Mouse (Mus musculus): ENCODE data around the gene Prdx1.
"Not testable (repeated sequence)": the region's sequence is repeated elsewhere in the genome, so short reads cannot be mapped to it uniquely, and the experiment has no call there.

Prdx1 gene

DNA sequence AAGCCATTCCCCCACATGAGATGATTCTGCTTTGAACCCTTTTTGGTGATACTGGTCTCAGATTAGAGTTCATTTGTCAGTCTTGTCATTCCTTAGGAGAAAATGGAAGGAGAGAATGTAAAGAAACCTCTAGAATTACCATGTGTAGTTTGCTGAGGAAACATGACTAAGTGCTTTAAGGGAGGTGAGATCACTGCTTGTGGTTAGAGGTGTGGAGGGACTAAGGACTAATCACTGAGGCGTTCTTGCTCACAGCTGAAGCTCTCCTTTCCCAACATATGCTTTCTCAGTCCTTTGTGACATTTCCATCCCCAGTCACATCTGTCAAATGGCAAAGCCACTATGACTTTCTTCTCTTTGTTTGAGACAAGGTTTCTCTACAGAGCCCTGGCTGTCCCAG lies 7.5 kb upstream of the Prdx1 start:
- DNase-seq (ENCODE audit: low spot score in 2 of 2) = no peak

DNA sequence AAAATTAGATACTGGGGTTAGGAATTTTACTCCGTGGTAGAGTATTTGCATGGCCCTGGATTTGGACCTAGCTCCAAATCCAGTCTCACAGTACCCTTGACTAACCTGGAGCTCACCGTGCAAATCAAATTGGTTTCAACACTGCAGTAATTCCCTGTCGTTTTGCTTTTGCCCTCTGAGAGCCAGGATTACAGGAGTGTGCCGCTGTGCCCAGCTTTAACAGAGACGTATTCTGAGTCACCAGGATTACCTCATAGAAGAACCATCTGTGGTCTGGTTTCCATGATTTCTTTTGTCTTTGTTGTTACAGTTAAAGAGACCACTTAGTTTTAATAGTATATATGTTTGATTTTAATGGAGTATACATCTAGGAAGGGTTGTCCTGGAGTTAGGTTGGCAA lies 6.2 kb upstream of the Prdx1 start:
- no peak for DNase-seq (ENCODE audit: low spot score in 2 of 2)

DNA sequence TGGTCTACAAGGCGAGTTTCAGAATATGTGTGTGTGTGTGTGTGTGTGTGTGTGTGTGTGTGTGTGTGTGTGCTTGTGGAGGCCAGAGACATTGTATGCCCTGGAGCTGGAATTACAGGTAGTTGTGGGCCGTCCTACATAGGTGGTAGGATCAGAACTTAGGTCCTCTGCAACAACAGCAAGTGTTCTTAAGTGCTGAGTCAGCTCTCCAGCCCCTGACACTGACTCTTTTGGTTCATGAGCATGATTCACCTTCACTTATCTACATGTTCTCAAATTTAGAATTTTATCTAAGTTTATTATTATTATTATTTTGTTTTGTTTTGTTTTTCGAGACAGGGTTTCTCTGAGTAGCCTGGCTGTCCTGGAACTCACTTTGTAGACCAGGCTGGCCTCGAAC lies 4.8 kb upstream of the Prdx1 start:
- DNase-seq (ENCODE audit: low spot score in 2 of 2) = not testable (repeated sequence)

DNA sequence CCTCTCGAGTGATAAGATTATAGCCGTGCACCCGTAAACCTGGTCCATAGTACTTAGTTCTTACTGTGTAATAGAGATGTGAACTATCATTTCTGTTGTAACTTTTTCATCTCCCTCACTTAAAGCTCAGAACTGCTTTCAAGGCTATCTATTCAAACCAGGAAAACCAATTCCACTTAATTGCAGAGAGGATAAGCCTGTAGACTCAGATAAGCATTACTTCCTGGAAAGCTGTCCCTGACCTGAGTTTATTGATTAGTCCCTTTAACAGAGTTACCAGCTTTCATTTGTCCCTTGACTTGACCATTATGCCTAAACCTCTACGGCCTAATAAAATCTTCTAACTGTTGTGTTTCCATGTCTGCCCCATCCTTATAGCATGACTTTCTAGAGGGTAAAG lies 1.4 kb upstream of the Prdx1 start:
- no peak for DNase-seq (ENCODE audit: low spot score in 2 of 2)

DNA sequence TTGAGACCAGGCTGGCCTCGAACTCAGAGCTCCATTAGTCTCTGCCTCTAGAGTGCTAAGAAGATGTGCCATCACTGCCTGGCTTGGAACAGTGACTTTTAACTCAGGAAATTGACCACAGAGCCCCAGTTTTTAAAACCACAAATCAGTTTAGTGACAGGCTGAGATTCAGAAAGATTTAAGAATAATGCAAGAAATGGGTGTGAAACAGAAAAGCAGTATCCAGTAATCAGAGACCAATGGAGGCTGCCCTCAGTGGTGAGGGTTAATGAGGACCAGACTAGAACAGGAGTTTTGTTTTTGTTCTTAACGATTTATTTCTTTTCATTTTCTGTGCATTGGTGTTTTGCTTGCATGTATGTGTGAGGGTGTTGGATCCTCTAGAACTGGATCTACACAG lies 679 bp upstream of the Prdx1 start:
- no peak for DNase-seq (ENCODE audit: low spot score in 2 of 2)

DNA sequence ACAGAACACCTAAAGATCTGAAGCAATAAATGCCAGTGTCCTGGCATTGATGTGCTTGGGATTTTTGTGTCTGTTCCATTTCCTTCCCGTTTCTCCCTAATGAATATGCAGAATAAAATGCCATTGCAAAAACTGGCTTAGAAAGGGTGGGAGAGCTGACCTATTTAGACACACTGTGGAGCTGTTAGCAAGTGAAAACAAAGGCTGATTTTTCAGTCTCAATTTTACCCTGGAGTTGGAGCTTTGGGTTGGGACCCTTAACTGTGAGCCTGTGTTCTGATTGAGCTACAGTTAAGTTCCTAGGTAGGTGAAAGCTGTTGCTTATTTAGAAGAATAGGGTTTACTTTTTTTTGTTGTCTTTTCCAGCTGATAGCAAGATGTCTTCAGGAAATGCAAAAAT lies 1.7 kb downstream of the Prdx1 start:
- DNase-seq (ENCODE audit: low spot score in 2 of 2) = no peak

DNA sequence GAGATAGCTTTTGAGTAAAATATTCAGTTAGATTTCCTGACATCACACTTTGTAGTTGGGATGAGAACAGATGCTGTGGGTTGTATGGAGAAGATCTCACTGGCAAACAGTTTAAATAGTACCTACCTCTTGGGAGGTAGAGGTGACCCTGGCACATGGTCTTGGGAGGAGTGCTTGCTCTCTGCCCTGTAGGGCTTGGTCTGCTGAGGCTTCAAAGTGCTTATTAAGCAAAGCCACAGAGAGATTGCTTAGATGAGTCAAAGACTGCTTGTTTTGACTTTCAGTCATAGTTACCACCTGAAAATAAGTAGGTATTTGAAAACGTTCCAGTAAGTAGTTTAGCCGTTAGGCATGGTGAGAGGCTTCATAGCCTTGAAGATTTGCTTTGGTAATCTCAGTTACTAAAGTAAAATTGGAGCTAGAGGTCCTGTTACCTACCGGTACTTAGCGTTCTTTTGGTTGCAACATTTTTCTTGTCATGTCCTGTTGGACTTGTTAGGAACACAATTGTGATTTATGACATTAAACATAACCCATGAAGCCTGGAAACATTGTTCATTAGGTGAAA lies 4.0 kb downstream of the Prdx1 start:
- no peak for DNase-seq (ENCODE audit: low spot score in 2 of 2)

DNA sequence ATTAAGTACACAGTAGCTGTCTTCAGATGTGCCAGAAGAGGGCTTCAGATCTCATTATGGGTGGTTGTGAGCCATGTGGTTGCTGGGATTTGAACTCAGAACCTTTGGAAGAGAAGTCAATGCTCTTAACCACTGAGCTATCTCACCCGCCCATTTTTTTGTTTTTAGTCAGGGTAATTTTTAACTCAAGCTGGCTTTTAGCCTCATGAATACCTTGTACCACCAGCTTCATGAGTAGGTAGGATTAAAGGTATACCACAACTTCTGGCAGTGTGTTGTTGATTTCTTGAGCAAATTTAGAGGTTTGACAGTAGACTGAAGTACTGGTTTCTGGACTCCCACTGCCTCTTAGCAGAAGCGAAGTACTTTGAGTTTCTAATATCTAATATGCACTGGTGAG lies 6.8 kb downstream of the Prdx1 start:
- DNase-seq (ENCODE audit: low spot score in 2 of 2) = no peak

DNA sequence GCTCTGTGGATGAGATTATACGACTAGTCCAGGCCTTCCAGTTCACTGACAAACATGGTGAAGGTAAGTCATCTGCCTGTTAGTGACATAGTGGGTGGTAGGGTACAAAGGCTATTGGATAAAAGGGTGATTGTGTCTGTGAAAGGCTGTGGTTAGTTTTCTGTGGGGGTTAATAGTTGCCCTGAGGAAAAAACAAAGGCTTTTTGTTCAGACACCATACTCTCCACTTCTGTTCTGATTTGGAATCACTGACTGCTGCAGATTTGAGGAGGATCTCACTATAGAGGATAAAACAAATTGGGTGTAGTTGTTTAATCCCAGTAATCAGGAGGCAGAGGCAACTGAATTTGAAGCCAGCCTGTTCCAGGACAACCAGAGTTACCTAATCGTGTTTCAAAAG lies 8.4 kb downstream of the Prdx1 start:
- DNase-seq (ENCODE audit: low spot score in 2 of 2) = no peak

DNA sequence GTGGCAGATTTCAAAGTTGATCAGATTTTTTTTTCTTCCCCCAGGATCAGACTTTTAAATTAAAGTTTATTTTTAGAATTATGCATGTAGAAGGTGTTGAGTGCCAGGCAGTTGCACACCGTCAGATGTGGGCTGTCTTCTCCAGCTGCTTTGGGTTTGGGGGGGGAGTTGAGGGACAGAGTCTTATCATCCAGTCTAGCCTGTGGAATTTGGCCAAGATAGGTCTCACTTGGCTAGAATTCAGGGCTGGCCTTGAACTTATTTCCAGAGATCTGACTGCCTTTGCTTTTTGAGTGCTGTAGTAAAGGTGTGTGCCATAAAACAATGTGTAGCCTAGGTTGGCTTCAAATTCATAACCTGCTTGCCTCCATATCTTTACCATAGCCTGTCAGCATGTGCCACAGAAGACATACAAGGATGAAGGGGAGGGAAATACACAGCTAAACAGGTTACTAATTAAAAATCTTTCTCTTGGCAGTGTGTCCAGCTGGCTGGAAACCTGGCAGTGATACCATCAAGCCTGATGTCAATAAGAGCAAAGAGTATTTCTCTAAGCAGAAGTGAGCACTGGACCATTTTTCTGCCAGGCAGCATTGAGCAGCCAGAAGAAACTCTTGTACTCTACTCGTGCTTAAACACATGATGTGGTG lies 13.5 kb downstream of the Prdx1 start:
- DNase-seq (ENCODE audit: low spot score in 2 of 2) = no peak

DNA sequence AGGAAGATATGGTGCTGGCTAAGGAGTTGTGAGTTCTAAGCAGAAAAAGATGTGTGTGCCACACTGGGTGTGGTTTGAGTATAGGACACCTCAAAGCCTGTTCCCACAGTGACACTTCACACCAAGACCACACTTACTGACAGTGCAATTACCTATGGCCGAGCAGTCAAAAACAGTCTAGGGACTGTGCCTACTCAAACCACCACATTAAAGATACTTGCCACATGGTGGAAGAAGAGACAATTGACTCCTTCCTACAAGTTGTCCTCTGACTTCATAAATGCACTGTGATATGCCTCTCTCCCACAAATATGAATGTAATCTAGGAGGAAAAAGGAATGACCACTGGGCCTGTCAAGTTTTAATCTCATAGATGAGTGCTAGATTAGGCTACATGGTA lies 15.6 kb downstream of the Prdx1 start:
- no peak for DNase-seq (ENCODE audit: low spot score in 2 of 2)

DNA sequence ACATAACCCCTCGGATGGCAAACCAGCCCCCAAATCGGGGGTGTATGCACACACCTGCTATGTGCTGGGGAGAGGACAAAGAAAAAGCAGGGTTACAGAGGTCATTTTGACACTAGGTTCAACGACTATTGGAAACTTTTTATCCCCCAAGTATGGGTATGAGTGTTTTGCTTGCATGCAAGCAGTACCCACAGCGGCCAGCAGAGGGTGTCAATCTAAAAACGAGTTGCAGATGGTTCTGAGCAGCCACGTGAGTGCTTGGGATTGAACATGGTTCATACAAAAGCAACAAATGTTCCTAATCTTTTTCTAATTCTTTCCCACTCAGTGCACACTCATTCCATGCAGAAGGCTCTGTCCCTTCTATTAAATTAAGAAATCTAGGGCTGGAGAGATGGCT lies 18.5 kb downstream of the Prdx1 start:
- DNase-seq (ENCODE audit: low spot score in 2 of 2) = peak; percentile 23 to 52

DNA sequence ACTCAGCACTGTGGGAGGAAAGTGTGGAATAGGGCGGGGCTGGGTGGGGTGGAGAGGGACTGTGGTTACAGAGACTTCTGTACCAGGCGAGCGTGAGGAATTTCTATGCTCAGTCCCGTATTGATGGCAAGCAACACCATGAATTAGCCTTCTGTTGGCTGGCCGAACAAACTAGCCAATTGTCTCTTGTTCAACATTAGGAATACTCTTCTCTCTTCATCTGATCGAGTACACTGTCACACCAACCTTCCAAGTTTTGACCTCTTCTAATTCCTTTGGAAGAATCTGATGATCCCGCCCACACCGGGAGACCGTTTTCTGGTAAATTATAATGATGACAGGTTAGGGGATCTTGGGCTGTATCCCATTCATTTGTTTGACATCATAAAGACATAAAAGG lies 22.3 kb downstream of the Prdx1 start:
- no peak for DNase-seq (ENCODE audit: low spot score in 2 of 2)

DNA sequence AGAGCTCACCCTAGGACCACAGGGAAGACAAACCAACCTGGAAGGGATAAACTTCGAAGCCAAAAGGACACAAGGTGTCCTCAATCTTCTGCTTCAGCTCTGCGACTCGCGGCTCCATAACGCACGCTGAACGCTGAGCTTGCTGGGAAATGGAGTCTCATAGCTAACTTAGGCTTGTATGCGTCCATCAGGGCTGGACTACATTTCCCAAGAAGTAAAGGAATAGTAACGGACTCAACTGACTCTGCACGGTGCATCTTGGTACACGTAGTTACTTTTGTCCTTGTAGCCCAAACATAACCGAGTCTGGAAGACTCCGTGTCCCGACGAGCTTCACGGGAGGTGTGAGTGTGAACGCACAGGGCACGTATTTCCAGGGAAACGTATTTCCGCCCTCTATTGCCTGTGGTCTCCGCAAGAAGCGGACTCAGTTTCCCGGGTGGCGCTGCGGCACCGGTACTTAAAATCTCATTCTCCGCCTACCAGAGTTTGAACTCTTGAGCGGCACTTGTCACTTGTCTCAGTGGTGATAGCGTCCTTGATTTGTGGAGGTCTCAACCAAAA lies 22.9 kb downstream of the Prdx1 start, which contains the start of the genes Mmachc and Ccdc163:
Mmachc (minus strand) TSS at position 206 of the 564 bp plus-strand sequence.
Ccdc163 (plus strand) TSS at position 309 of the 564 bp plus-strand sequence.
- peak; percentile 96 to 97 for DNase-seq (ENCODE audit: low spot score in 2 of 2)

DNA sequence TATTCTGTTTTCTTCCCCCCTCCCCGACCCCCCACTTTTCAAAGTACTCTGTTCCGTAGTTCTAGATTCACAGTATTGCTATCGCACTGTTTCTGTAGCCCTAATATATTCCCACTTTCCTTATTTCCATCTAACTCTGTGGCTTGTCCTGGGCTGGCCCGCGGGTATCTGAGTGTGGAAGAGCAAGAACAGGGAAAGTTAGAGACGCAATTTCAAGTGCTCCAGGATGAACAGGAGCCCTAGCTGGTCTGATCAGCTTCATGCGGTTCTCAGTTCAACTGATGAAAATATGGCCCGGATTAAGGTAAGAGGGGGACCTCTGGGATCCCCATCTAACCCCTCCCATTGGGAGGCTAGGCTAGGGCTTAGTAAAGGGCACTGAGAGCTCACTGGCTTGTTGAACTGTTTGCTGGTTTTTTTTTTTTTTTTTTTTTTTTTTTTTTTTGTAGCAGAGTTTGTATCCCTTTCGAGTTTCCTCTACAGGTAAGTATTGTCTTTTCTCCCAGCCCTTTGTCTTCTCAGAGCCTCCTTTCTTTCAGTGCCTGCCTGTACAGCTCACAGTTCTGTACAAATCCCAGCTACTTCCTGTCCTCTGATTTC lies 23.5 kb downstream of the Prdx1 start:
- DNase-seq (ENCODE audit: low spot score in 2 of 2) = no peak

DNA sequence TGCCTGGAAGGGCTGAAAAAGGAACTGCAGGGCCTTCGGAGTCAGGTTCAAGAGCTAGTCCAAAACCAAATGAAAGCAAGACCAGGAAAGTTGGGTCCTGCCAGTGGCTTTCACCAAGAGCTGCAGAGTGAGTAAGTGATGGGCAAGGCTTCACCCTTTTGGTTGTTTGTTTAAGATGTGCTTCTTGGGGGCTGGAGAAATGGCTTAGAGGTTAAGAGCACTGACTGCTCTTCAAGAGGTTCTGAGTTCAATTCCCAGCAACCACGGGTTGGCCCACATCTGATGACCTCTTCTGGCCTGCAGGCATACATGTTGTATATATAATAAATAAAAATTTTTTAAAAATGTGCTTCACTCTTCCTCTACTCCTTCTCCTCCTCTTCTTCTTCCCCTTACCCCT lies 24.8 kb downstream of the Prdx1 start:
- DNase-seq (ENCODE audit: low spot score in 2 of 2) = no peak

DNA sequence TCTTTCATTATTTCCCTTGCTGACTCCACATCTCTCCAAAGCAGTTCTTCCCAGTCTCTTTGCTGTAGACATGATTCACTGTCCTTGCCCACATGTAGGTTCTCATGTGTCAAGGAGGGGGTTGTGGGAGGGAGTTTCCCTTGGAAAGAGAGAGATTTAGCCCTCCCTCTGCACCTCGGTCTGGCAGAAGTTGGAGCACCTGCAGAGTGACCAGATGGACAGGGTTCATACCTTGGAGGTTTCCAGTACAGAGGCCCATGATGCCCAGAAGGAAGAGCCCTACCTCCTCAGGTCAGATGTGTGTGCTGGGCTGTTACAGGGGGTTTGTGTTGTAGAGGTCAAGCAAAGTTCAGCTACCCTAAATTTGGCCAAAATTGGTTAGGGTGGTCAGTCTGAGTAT lies 27.2 kb downstream of the Prdx1 start:
- DNase-seq (ENCODE audit: low spot score in 2 of 2) = no peak

DNA sequence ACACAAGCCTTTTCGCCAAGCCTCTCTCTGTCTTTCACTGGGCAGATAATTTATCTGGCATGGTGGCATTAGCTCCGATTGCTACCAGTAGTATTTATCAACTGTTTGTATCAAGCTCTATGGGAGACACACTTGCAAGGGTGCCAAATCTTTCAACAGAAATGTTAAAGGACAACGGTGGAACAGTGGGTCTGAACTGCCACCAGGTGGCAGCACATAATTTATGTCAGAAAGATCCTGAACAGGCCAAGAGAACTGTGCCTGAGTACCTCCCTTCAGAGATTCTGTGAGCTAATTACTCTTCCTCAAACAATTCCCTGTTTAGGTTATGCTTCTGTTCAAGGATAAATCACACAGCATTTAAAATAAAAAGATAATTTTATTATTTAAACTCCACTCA lies 34.1 kb downstream of the Prdx1 start:
- peak; percentile 49 to 65 for DNase-seq (ENCODE audit: low spot score in 2 of 2)

DNA sequence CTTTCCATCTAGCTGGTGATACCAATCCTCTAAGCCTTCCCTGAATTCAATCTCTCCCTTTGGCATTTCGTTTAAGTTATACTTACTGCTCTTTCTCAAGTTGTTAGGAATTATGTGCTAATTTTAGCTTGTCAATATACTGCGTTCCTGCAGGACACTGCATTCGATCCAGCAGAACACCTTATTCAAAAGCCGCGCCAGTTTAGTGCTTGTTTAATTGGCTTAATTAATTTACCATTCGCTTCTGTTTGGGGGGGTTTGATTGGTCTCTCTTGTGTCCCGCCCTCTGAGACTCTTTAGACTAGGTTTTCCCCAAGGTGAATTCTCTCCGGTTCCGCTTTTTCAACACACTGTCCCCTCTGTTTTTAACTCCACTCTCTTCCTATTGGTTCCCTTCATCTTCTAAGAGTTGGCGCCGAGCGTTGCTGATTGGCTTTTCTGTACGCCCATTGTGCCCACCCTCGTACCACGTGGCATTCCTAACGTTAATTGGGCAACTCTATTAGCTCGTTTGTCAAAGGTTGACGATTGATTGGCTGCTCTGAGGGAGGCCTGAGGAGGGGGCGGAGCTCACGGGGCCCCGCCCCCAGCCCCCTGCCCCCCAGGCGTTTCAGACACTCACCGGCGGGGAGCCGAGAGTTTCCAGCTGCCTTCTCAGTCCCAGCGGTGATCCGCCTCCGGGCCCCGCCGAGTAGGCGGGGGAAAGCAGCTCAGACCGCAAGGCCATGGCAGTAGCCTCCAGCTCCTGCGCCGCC lies 35.2 kb downstream of the Prdx1 start, which contains the start of gene Tesk2:
Tesk2 (plus strand) TSS at position 606 of the 755 bp plus-strand sequence.
- DNase-seq (ENCODE audit: low spot score in 2 of 2) = peak; percentile 95 to 97

DNA sequence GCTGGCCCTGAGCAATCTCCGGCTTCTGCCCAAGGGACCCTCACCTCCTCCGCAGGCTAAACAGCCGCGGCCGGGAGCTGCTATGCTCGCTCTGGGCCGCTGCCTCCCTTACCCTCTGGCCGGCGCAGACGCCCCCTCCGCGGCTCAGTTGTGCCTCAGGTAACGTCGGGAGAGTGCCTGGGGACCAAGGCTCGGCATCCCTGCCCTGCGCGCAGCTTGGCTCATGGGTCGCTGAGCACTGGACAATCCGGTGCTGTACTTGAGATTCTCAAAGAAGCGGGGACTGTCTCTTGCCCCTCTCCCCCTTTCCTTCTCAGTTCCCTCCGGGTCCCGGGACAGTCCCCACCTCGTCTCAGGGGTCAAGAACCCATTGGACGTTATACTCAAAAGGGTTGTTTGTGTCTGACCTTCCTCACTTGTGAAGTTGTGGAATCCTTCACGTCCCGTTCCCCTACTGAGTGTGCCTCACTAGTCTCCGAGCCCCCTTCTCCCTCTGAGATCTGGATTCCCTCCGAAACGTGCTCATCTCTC lies 35.8 kb downstream of the Prdx1 start:
- no peak for DNase-seq (ENCODE audit: low spot score in 2 of 2)

DNA sequence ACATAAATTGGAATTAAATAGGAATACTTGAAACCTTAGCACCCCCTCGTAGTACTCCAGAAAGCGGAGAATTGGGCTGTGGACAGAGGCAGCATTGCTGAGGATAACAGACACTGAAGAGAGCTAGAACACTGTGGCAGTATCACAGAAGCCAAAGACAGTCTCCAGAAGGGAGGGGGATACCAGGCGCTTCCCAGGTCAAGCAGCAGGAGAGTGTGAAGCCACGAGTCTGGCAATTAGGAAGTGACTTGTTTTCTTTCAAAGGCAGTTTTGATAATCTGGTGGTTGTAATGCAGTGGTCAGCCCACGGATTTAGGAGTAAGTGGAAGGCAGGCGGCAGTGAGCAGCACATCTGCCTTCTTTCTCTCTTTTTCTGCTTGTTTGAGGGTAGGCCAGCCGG lies 36.9 kb downstream of the Prdx1 start:
- DNase-seq (ENCODE audit: low spot score in 2 of 2) = no peak

DNA sequence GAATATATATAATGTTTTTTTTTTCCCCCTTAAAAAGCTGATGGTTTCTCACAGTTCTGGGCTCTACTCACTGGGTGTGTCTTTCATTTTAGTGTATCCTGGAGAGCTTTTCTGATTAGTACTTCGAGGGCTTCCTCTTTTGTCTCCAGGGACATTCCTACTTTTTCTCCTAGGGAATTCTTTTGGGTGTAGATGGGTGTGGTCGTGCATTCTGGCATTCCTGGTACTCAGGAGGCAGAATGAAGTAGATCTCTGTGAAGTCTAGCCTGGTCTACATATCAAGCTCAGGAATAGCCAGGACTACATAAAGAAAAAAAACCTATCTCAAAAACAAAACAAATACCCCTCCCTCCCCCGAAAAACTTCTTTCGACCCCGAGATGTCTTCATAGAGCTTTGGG lies 40.1 kb downstream of the Prdx1 start:
- no peak for DNase-seq (ENCODE audit: low spot score in 2 of 2)

Data from heart, adult 9 months (tissue).